Mouse (Mus musculus) urinary bladder, postnatal 10 days (tissue): Measurements from ENCODE around the gene Slc5a3.
"Not testable (repeated sequence)": the region's sequence is repeated elsewhere in the genome, so short reads cannot be mapped to it uniquely, and the experiment has no call there.

ENCODE experiments used
- DNase-seq: peaks from one replicate; pipeline ENCODE4 v3.0.0; 2022; ENCODE audit warnings: low spot score

Gene Slc5a3

GRCm38 (mm10) chr16:92062832-92063231 lies 4.7 kb downstream of the Slc5a3 start:
- no peak for DNase-seq

GRCm38 (mm10) chr16:92064801-92065200 lies 6.7 kb downstream of the Slc5a3 start:
- DNase-seq = no peak

- no peak for DNase-seq
Measured at GRCm38 (mm10) chr16:92070338-92070737, 12.2 kb downstream of the Slc5a3 start.

- DNase-seq = no peak
Measured at GRCm38 (mm10) chr16:92076797-92077196, 18.7 kb downstream of the Slc5a3 start.

- DNase-seq = no peak
Measured at GRCm38 (mm10) chr16:92083771-92084453, 25.8 kb downstream of the Slc5a3 start.

- no peak for DNase-seq
Measured at GRCm38 (mm10) chr16:92089225-92089624, 31.1 kb downstream of the Slc5a3 start.

- DNase-seq = no peak
Measured at GRCm38 (mm10) chr16:92091876-92092275, 33.8 kb downstream of the Slc5a3 start.

- no peak for DNase-seq
Measured at GRCm38 (mm10) chr16:92098351-92099051, 40.4 kb downstream of the Slc5a3 start.

GRCm38 (mm10) chr16:92099598-92099997 lies 41.5 kb downstream of the Slc5a3 start:
- no peak for DNase-seq

- no peak for DNase-seq
Measured at GRCm38 (mm10) chr16:92100111-92100510, 42.0 kb downstream of the Slc5a3 start.

- no peak for DNase-seq
Measured at GRCm38 (mm10) chr16:92102115-92102514, 44.0 kb downstream of the Slc5a3 start.

GRCm38 (mm10) chr16:92102931-92103330 lies 44.8 kb downstream of the Slc5a3 start:
- not testable (repeated sequence) for DNase-seq

GRCm38 (mm10) chr16:92103572-92104331 lies 45.6 kb downstream of the Slc5a3 start:
- no peak for DNase-seq

- DNase-seq = no peak
Measured at GRCm38 (mm10) chr16:92104332-92104590, 46.1 kb downstream of the Slc5a3 start.

GRCm38 (mm10) chr16:92104951-92105350 lies 46.8 kb downstream of the Slc5a3 start:
- DNase-seq = no peak

GRCm38 (mm10) chr16:92105631-92106030 lies 47.5 kb downstream of the Slc5a3 start:
- no peak for DNase-seq

- no peak for DNase-seq
Measured at GRCm38 (mm10) chr16:92107346-92107745, 49.2 kb downstream of the Slc5a3 start.

GRCm38 (mm10) chr16:92114706-92115241 lies 56.7 kb downstream of the Slc5a3 start:
- no peak for DNase-seq

GRCm38 (mm10) chr16:92115611-92116421 lies 57.7 kb downstream of the Slc5a3 start:
- no peak for DNase-seq

- DNase-seq = no peak
Measured at GRCm38 (mm10) chr16:92117337-92118209, 59.5 kb downstream of the Slc5a3 start.

GRCm38 (mm10) chr16:92119013-92119515 lies 60.9 kb downstream of the Slc5a3 start:
- no peak for DNase-seq
